ENCODE assay signal across 41 mouse cellular contexts in the genomic region with DNA sequence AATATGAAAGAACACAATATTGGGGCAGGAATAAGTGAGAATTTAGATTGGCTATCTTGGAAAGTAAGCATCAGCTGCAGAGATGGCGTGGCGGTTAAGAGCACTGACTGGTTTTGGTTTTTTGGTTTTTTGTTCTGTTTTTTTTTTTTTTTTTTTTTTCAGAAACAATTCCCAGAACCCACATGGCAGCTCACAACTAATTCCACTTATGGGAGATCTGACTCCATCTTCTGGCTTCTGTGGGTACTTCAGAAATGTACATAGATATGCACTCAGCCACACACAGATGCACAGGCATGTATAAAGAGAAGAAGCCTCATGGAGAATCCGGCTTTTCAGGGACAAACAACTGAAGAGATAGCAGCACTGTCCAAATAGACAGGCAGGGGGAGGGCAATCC. TPM values are rescaled to one million over a fixed set of nuclear protein-coding genes. Genes with fewer than 3 reads are reported as not detected.
DNase-seq lines count a peak whose midpoint lies in the region; ATAC-seq and TF ChIP-seq lines count a peak whose summit lies in the region.
"Had no signal": no experiment of that assay in that cellular context is flagged by ENCODE, and none has a peak within 500 bp of the region (broad histone marks: within the 10 kb centered on the region; RNA-seq: fewer than 3 reads in every experiment).

No protein-coding gene starts in this region.

- no peak for DNase-seq in kidney, postnatal 0 days (ENCODE audit: low spot score)
- no peak for DNase-seq in kidney, adult 9 months
- peak; percentile 41 for DNase-seq in midbrain, postnatal 0 days (ENCODE audit: low spot score)
- no peak for DNase-seq in midbrain, embryonic 11.5 days (ENCODE audit: low spot score, missing footprints)
- DNase-seq in Patski (ENCODE audit: low read depth, low spot score) = no peak
- DNase-seq in left cerebral cortex, postnatal 36 days (ENCODE audit: low spot score in 2 of 2) = no peak
- no peak for DNase-seq in urinary bladder, adult 18-20 months (ENCODE audit: low spot score in 2 of 2)
- DNase-seq: adrenal gland, adult 8-10 months; cerebellum, adult 11 months; cerebellum, adult 9-10 months; cerebellum, postnatal 36 days; gastrocnemius, postnatal 36 days; heart, adult 18-20 months; heart, postnatal 36 days; kidney, adult 18-20 months; kidney, postnatal 4 days; layer of hippocampus, adult 9-11 months; lung, postnatal 4 days; right cerebral cortex, adult 18-20 months; spleen, adult 18-20 months; thymus, adult 2 months; thymus, postnatal 36 days had no signal

- no peaks in the 10 kb centered on the region for H3K4me1 ChIP-seq in kidney, postnatal 0 days (replicated peaks; ENCODE audit: insufficient read depth, low read length)
- no peaks in the 10 kb centered on the region for H3K4me1 ChIP-seq in midbrain, postnatal 0 days (ENCODE audit: insufficient read depth, low read length)
- peaks cover 6% of the 10 kb centered on the region for H3K4me1 ChIP-seq in midbrain, embryonic 11.5 days (ENCODE audit: control insufficient read depth, insufficient read depth, low read length)
- H3K4me1 ChIP-seq: limb, embryonic 13.5 days; neural tube, embryonic 12.5 days had no signal

- CTCF ChIA-PET in Patski (lab: Charles Lee) = interaction anchor here (1.6 kb wide), 1 partner anchor 10 kb away, joined by 3 read pairs; no protein-coding TSS in a partner anchor

- WGBS in kidney, postnatal 0 days = 88% methylated on average over 3 of the region's 3 CpGs
- 98% methylated on average over 3 of the region's 3 CpGs for WGBS in midbrain, postnatal 0 days
- 94% methylated on average over 3 of the region's 3 CpGs for WGBS in midbrain, embryonic 11.5 days

- TF ChIP-seq CTCF in kidney, postnatal 0 days (IDR thresholded peaks at IDR 0.05; ENCODE audit: low read depth) = 0 out of 2 replicates have a peak, but pooled peaks have one; percentile 7
- peak; percentile 38 for TF ChIP-seq CTCF in midbrain, postnatal 0 days (IDR thresholded peaks at IDR 0.05)
- peak; percentile 18 for TF ChIP-seq CTCF in Patski (IDR thresholded peaks at IDR 0.05)

- H3K36me3 ChIP-seq in kidney, postnatal 0 days (ENCODE audit: insufficient read depth, low read length) = no peaks in the 10 kb centered on the region
- H3K36me3 ChIP-seq in midbrain, postnatal 0 days (ENCODE audit: insufficient read depth, low read length) = no peaks in the 10 kb centered on the region
- H3K36me3 ChIP-seq in midbrain, embryonic 11.5 days (ENCODE audit: control insufficient read depth, insufficient read depth, low read length) = no peaks in the 10 kb centered on the region
- H3K36me3 ChIP-seq: hindbrain, embryonic 13.5 days; limb, embryonic 13.5 days; neural tube, embryonic 12.5 days had no signal

- intact Hi-C loops in left cerebral cortex, postnatal 36 days (cut with DNase I) = no loop called here

- ATAC-seq in kidney, postnatal 0 days (replicated peaks; ENCODE audit: low FRiP score, low read depth) = no peak
- ATAC-seq in midbrain, postnatal 0 days (ENCODE audit: low FRiP score) = no peak
- no peak for ATAC-seq in midbrain, embryonic 11.5 days (ENCODE audit: low FRiP score)
- no peak for ATAC-seq in Patski
- ATAC-seq: activated CD4-positive, CD25-positive, alpha-beta regulatory T cell, adult 4 months; forebrain, embryonic 14.5 days; midbrain, embryonic 16.5 days had no signal

- no peak overlapping the region for H3K9ac ChIP-seq in kidney, postnatal 0 days (ENCODE audit: low read depth, low read length)
- H3K9ac ChIP-seq in midbrain, postnatal 0 days (replicated peaks; ENCODE audit: low read length, poor library complexity, severe bottlenecking) = no peak overlapping the region
- H3K9ac ChIP-seq in midbrain, embryonic 11.5 days (ENCODE audit: low read length) = no peak overlapping the region
- H3K9ac ChIP-seq: hindbrain, embryonic 13.5 days; limb, embryonic 13.5 days; neural tube, embryonic 12.5 days had no signal

- in situ Hi-C loops in Patski (cut with MboI; ENCODE audit: low pct_unique_long_range_greater_than_20kb) = no loop called here

- H3K4me2 ChIP-seq in kidney, postnatal 0 days (ENCODE audit: low read length) = no peak overlapping the region
- H3K4me2 ChIP-seq in midbrain, postnatal 0 days (ENCODE audit: low read depth, low read length, poor library complexity, severe bottlenecking) = no peak overlapping the region
- H3K4me2 ChIP-seq in midbrain, embryonic 11.5 days = no peak overlapping the region
- H3K4me2 ChIP-seq: heart, embryonic 11.5 days; hindbrain, embryonic 13.5 days; limb, embryonic 13.5 days; liver, embryonic 11.5 days; neural tube, embryonic 12.5 days had no signal

- no peak overlapping the region for H3K4me3 ChIP-seq in kidney, postnatal 0 days (replicated peaks; ENCODE audit: low read depth, low read length)
- H3K4me3 ChIP-seq in midbrain, postnatal 0 days (ENCODE audit: low read depth, low read length) = no peak overlapping the region
- H3K4me3 ChIP-seq in midbrain, embryonic 11.5 days (ENCODE audit: low read depth, low read length) = no peak overlapping the region
- H3K4me3 ChIP-seq: hindbrain, embryonic 13.5 days; left cerebral cortex, adult 2 months; limb, embryonic 13.5 days; myocyte; neural tube, embryonic 12.5 days had no signal

- POLR2A ChIA-PET in Patski (lab: Charles Lee) = no interaction called here

- no peaks in the 10 kb centered on the region for H3K9me3 ChIP-seq in kidney, postnatal 0 days (replicated peaks; ENCODE audit: low read length)
- H3K9me3 ChIP-seq in midbrain, postnatal 0 days (ENCODE audit: low read length) = no peaks in the 10 kb centered on the region
- no peaks in the 10 kb centered on the region for H3K9me3 ChIP-seq in midbrain, embryonic 11.5 days (ENCODE audit: control insufficient read depth, low read length)
- H3K9me3 ChIP-seq: hindbrain, embryonic 13.5 days; limb, embryonic 13.5 days; neural tube, embryonic 12.5 days had no signal

- no peaks in the 10 kb centered on the region for H3K27me3 ChIP-seq in kidney, postnatal 0 days (ENCODE audit: insufficient read depth, low read length)
- no peaks in the 10 kb centered on the region for H3K27me3 ChIP-seq in midbrain, postnatal 0 days (ENCODE audit: insufficient read depth, low read length)
- no peaks in the 10 kb centered on the region for H3K27me3 ChIP-seq in midbrain, embryonic 11.5 days (ENCODE audit: control insufficient read depth, insufficient read depth, low read length)
- H3K27me3 ChIP-seq in Patski = peaks cover 2% of the 10 kb centered on the region
- H3K27me3 ChIP-seq: hindbrain, embryonic 13.5 days; limb, embryonic 13.5 days; neural tube, embryonic 12.5 days had no signal

- H3K27ac ChIP-seq in kidney, postnatal 0 days = no peak overlapping the region
- no peak overlapping the region for H3K27ac ChIP-seq in midbrain, postnatal 0 days (ENCODE audit: low read depth, low read length)
- no peak overlapping the region for H3K27ac ChIP-seq in midbrain, embryonic 11.5 days (ENCODE audit: low read depth, low read length)
- H3K27ac ChIP-seq: hindbrain, embryonic 13.5 days; left cerebral cortex, adult 2 months; limb, embryonic 13.5 days; neural tube, embryonic 12.5 days had no signal

RNA-seq across cellular contexts. Expression of a gene that starts 22.6 kb away (rescaled TPM):
- polyA plus RNA-seq in kidney, postnatal 0 days (2015; fragmentation: Nextera tagmentation; extraction: Ambion mirVana) = not detected in 2 replicates
- not detected in 2 replicates for total RNA-seq in midbrain, postnatal 0 days (2014; rRNA removed)
- polyA plus RNA-seq in midbrain, postnatal 0 days (2015; fragmentation: Nextera tagmentation; extraction: Ambion mirVana) = not detected in 2 replicates
- not detected in 2 replicates for polyA plus RNA-seq in midbrain, embryonic 11.5 days (2014; fragmentation: Nextera tagmentation; extraction: Ambion mirVana)
- not detected for polyA plus RNA-seq in Patski (2021)
- not detected for total RNA-seq in left cerebral cortex, postnatal 36 days (2021)
- total RNA-seq: gastrocnemius, adult 18-20 months; gastrocnemius, postnatal 36 days; heart, postnatal 36 days; left cerebral cortex, adult 2 months; left cerebral cortex, postnatal 25 days; MEL had no signal
- polyA plus RNA-seq: C2C12; embryonic facial prominence, embryonic 11.5 days; forebrain, embryonic 14.5 days; frontal cortex, adult 2 months; heart, embryonic 11.5 days; hindbrain, embryonic 13.5 days; kidney, embryonic 16.5 days; limb, embryonic 13.5 days; liver, embryonic 11.5 days; liver, embryonic 16.5 days; midbrain, embryonic 16.5 days; neural tube, embryonic 12.5 days; stomach, embryonic 16.5 days had no signal
